Mouse (Mus musculus) induced T-regulatory cell, adult 2 months (primary cell): ENCODE results near the gene Smad6.

Experiments used
- DNase-seq: peaks from one replicate; pipeline ENCODE4 v3.0.0-alpha.2; 2012; ENCODE audit warnings: low read depth

Smad6 gene

GRCm38 (mm10) chr9:63959129-63959932 lies 62.5 kb downstream of the Smad6 start:
- no peak for DNase-seq

DNA sequence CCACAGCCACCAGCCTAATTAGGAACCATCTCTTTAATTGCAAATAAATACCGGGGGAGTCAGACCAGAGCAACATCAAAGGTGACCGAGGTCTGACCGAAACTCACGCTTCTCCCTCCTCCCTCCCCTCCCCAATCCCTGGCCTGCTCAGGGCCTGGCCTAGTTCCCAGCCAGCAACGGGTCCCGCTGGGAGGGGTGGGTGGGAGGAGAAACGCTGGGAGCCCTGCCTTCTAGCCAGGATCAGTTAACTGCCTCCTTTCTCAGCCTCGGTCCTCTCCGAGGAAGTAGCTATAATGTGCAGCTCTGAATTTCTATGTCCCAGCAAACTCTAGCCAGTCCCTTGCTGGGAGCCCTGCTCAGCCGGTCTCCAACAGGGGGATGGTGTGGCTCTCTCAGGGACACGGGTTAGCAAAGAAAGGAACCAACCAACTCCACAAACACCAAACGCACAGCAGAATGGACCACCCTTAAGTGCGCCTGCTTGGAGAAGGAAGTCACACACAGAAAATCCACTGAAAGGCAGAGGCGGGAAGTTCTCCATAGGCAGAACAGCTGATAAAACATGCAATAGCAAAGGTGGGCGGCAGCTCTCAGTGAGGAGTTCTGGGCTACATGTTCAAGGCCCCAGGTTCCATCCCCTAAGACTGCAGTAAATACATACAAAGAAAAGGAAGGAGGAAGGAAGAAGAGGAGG lies 63.4 kb downstream of the Smad6 start:
- DNase-seq: no peak

GRCm38 (mm10) chr9:63957647-63958185 lies 64.1 kb downstream of the Smad6 start:
- no peak for DNase-seq

DNA sequence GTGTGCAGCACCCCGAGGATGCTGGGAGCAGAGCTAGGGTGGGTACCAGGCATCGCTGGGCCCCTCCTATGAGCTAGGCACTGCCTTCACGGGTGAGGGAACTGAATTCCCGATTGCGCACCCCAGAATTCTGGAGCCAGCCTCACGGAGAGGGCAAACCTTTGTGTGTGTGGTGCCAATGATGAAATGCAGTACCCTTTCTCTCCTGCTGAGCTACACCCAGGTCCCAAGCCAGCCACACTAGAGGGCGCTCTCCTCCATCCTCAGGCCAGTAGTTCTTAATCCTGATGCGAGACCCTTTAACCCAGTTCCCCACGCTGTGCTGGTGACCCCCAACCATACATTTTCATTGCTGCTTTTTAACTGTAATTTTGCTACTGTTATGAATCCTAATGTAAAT lies 65.8 kb downstream of the Smad6 start:
- DNase-seq: peak; percentile 71

DNA sequence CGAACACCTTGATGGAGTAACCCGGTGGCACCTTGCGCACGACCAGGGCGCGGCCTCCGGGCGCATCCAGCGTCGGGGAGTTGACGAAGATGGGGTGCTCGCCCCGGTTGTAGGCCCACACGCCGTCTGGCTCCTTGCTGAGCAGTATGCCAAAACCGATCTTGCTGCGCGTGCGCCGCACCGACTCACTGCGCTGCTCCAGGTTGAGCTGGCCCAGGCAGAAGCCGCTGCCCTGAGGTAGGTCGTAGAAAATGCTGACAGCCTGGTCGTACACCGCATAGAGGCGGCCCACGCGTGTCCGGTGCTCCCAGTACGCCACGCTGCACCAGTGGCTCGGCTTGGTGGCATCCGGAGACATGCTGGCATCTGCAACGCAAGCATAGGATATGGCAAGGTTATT lies 68.2 kb downstream of the Smad6 start:
- no peak for DNase-seq

DNA sequence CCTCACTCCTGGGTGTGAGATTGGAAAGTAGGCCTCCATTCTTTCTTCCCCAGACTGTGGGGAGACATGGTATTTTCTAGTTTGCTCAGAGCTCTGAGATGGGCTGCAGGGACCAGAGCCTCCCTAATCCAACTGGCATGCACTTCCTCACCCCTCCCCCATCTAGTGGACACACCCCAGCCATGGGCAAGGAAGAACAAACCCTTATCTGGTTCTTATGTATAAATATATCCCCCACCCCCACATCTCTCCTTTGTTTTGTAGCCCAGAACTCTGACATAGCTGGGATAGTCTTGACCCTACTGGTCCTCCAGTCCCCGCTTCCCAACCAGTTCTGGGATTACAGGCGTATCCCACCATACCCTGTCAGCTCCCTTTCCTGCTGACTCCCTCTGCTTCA lies 69.3 kb downstream of the Smad6 start:
- no peak for DNase-seq

DNA sequence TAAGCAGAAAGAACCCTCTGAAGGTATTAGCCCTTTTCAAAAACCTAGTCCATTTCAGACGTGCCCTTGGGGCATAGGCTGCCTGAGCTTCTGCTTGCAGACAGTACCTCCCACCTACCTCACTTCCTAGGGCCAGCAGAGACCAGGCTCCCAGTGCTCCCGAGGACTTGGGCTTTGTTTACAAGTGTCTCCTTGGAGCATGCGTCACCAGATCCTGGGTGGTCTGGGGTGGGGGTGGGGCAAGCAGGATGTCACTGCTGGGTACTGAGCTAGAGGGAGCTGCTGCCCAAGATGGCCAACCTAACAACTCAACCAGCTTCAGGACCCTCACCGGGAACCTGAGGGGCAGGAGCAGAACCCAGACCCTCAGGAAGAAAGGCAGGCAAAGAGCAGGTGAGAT lies 71.5 kb downstream of the Smad6 start:
- no peak for DNase-seq

DNA sequence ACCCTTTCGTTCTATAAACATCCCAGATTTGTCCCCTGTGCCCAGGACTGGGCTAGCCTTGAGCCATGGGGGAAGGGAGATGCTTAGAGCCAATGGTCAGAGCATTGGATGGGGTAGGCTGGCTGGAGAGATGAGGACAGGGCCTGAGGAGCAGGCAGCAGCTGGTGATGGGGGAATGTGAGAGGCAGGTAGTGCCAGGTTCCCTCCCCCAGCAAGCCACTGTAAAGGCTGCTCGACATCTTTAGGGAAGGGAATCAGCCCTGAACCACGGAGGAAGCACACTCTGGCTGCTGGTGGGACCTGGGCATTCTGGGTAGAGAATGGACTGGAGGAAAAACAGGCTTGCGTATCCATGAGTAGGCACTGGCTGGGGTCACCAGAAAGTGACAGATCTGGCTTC lies 72.5 kb downstream of the Smad6 start:
- no peak for DNase-seq

DNA sequence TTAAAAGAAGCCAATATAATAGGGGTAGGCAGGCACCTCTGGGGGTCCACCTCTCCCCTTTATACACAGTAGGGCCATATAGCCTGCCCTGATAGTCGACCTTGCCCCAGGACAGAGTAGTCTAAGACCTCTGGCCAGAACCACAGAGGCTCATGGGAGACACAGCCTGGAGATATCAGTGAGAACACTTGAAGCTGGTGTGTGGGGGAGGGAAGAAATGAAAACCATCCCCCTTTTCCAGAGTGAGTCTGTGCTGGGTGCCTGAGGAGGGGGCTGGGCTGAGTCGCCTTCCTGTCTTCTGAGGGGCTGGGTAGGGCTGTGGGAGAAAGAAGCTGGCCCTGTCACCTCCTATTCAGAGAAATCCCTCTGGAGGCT lies 79.3 kb downstream of the Smad6 start:
- no peak for DNase-seq

DNA sequence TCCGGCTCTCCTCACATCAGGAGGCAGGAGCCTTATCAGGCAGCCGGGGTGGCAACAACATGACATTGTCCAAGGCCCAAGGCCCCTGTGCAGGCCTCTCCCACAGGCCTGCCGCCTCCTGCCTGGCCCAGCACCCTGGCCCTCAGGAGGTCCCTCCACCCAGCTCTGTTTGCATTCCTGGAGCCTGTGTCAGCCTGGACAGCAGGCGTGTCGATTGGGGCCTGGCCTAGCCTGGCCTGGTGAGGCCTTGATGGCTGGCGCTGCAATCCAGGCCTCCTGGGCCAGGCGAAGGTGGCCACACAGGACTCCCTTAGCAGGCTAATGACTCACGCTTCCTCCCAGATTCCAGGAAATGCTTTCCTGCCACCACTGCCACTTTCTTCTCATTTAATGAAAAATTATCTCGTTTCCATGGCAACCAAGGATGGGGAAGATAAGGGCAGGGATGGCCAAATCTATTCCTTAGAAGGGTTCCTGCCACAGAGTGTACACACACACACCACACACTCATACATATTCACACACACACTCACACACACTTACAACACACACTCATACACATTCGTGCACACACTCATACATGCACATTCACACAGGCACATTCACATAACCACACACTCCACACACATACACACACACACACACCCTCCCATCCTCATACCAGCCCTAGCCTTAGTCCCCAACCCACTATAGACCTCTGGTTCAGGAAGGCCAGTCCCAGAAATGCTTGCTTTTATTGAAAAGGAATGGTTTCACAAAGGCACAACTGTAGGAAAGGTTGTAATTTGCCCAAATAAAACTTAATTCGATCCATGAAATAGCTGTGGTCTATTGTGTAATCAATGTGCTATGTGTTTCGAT lies 79.9 kb downstream of the Smad6 start:
- no peak for DNase-seq

GRCm38 (mm10) chr9:63936256-63936655 lies 85.6 kb downstream of the Smad6 start:
- no peak for DNase-seq

DNA sequence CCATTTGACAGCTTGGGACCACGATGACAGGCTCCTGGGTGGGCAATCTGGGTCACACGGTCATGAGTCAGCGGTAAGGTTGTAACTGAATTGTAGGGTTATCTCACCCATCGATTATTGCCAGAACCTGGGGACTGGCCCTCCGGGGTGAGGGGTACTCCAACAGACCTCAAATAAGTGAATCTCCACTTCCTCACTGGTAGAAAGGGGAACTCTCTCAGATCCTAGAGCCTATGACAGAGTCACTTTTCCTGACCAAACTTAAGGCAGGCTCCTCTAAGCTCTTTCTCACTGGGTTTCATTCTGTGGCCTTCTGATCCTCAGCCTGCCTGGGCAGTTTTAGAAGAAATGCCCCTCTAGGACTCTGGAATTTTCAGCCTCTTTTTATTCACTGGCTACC lies 88.8 kb downstream of the Smad6 start:
- no peak for DNase-seq

GRCm38 (mm10) chr9:63927340-63928049 lies 94.4 kb downstream of the Smad6 start:
- DNase-seq: no peak

- DNase-seq: no peak
Measured at GRCm38 (mm10) chr9:63926377-63926776, 95.5 kb downstream of the Smad6 start.

DNA sequence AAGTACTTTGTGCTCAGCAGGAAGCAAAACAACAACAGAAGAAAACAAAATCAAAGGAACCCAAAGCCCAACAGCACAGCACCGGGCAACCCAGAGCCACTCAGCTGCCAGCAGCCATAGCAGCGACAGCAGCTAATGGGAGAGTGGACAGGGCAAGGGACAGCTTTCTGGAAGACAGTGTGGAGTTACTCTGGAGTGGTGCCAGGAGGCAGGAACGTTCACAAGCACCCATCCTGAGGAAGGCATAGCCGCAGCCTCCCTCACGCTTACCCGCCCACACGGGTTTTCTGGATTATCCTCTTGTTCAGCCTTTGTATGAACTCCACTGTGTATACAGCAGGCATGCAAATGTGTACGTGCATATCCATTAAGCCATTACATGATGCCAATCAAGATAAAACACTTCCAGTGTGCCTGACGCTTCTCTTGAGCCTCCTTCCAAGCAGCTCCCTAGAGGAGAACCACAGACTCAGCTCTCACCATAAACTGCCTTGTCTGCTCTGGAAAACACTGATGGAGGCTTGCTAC lies 98.6 kb downstream of the Smad6 start:
- no peak for DNase-seq

- DNase-seq: no peak
Measured at GRCm38 (mm10) chr9:63919708-63920107, 102.2 kb downstream of the Smad6 start.

DNA sequence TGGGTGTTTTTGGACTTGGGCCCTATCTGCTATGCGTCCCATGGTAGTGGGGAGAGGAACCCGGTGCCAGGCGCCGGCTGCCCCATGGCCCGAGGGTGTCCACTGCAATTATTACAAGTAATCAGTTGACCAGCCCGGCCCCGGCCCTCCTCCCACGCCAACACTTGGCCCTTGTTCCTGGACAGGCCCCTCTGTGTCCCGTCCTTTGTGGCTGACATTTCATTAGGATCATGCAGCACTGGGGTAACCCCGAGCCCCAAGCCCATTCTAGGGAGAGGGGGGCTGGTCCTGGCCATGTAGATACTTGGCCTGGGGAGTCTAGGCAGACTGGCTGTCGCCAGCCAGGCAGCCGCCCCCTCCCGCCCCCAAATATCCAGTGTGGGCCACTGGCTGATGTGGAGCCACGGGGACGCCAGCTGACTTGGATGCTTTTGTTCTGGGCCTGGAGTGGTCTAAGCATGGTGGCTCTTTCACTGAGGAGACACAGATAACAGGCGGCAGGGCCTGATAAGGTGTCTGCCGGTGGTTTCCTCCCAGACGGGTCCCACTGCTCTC lies 102.8 kb downstream of the Smad6 start:
- DNase-seq: no peak

- peak; percentile 63 for DNase-seq
Measured at GRCm38 (mm10) chr9:63918245-63918644, 103.6 kb downstream of the Smad6 start.

DNA sequence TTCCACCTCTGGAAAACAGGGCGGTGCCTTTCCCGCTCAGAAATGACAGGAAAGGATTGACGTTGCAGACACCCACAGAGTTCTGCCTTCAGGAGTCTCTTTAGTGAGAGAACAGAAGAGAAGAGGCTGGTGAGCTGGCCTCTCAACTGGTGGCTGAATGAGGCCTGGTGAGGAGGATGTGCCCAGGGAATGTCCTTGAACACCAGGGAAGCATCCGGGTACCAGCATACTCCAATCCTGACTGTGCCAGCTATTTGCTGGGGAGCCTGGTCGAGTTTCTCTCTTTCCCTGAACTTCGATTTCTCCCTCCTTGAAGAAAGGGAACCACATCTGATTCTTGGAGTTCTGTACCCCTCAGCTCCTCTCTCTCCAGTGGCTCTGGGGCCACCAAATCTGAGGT lies 105.4 kb downstream of the Smad6 start:
- DNase-seq: no peak

- DNase-seq: peak; percentile 64
Measured at GRCm38 (mm10) chr9:63915976-63916375, 105.9 kb downstream of the Smad6 start.

DNA sequence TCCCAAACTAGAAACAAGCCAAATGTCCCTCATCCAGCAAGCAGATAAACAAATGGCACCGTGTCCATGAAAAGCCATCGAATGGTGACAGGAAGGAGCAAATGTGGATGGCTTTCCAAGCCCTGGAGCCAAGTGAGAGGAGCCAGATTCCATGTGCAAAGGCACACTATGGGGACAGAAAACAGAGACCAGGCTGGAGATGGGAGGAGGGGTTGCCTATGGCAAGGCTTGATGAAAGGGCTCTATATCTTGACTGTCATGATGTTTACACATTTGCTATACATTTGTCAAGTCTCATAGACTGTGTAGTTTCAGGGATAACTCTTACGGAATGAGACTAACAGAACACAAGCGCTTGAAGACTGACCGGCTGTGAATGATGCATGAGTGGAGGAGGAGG lies 106.9 kb downstream of the Smad6 start:
- no peak for DNase-seq
